Mouse (Mus musculus) telencephalon, adult 2 months (tissue): ENCODE measurements around the gene Apbb1.
A peak's percentile ranks its signal among the peaks of the same experiment; 100 is the strongest.

ENCODE experiments used
- DNase-seq: peaks from one replicate; pipeline ENCODE4 v3.0.0-alpha.2; 2011; ENCODE audit warnings: low read depth, low spot score

Apbb1 gene

GRCm38 (mm10) chr7:105570756-105571155 lies 10.7 kb downstream of the Apbb1 start:
- no peak for DNase-seq

GRCm38 (mm10) chr7:105569512-105570496 lies 11.6 kb downstream of the Apbb1 start:
- no peak for DNase-seq

GRCm38 (mm10) chr7:105568988-105569471 lies 12.4 kb downstream of the Apbb1 start:
- DNase-seq = peak; percentile 91

- peak; percentile 85 for DNase-seq
Observed at GRCm38 (mm10) chr7:105568583-105568982, 12.9 kb downstream of the Apbb1 start.

- DNase-seq = no peak
Observed at GRCm38 (mm10) chr7:105565071-105565836, 16.2 kb downstream of the Apbb1 start.

- no peak for DNase-seq
Observed at GRCm38 (mm10) chr7:105563367-105563766, 18.1 kb downstream of the Apbb1 start.

GRCm38 (mm10) chr7:105562317-105562716 lies 19.1 kb downstream of the Apbb1 start:
- DNase-seq = no peak

GRCm38 (mm10) chr7:105559016-105559415 lies 22.4 kb downstream of the Apbb1 start:
- no peak for DNase-seq

- no peak for DNase-seq
Observed at GRCm38 (mm10) chr7:105557671-105558070, 23.8 kb downstream of the Apbb1 start.

GRCm38 (mm10) chr7:105556406-105556805 lies 25.0 kb downstream of the Apbb1 start:
- no peak for DNase-seq

GRCm38 (mm10) chr7:105555571-105555970 lies 25.9 kb downstream of the Apbb1 start:
- DNase-seq = no peak

- DNase-seq = peak; percentile 91
Observed at GRCm38 (mm10) chr7:105554212-105554942, 27.1 kb downstream of the Apbb1 start, which contains the start of gene Smpd1. TSS of gene Smpd1 (plus strand) at chr7:105554360.

- DNase-seq = no peak
Observed at GRCm38 (mm10) chr7:105553456-105554211, 27.8 kb downstream of the Apbb1 start.

- no peak for DNase-seq
Observed at GRCm38 (mm10) chr7:105549035-105549434, 32.4 kb downstream of the Apbb1 start.

GRCm38 (mm10) chr7:105547970-105548369 lies 33.5 kb downstream of the Apbb1 start:
- no peak for DNase-seq

- no peak for DNase-seq
Observed at GRCm38 (mm10) chr7:105545986-105546385, 35.5 kb downstream of the Apbb1 start.

GRCm38 (mm10) chr7:105534162-105534561 lies 47.3 kb downstream of the Apbb1 start:
- DNase-seq = no peak

GRCm38 (mm10) chr7:105528094-105528493 lies 53.4 kb downstream of the Apbb1 start:
- DNase-seq = no peak

GRCm38 (mm10) chr7:105527306-105527937 lies 54.0 kb downstream of the Apbb1 start:
- DNase-seq = no peak

- no peak for DNase-seq
Observed at GRCm38 (mm10) chr7:105524222-105524621, 57.2 kb downstream of the Apbb1 start.
